Mouse (Mus musculus) frontal cortex, postnatal 10 days (tissue): Measurements from ENCODE around the gene Trp53.

Experiments
- DNase-seq, 2 experiments: peaks; one replicate each; pipeline ENCODE4 v3.0.0; 2022; ENCODE audit warnings: low spot score in 2 of 2, mixed read lengths in 1 of 2

Trp53 gene

DNA sequence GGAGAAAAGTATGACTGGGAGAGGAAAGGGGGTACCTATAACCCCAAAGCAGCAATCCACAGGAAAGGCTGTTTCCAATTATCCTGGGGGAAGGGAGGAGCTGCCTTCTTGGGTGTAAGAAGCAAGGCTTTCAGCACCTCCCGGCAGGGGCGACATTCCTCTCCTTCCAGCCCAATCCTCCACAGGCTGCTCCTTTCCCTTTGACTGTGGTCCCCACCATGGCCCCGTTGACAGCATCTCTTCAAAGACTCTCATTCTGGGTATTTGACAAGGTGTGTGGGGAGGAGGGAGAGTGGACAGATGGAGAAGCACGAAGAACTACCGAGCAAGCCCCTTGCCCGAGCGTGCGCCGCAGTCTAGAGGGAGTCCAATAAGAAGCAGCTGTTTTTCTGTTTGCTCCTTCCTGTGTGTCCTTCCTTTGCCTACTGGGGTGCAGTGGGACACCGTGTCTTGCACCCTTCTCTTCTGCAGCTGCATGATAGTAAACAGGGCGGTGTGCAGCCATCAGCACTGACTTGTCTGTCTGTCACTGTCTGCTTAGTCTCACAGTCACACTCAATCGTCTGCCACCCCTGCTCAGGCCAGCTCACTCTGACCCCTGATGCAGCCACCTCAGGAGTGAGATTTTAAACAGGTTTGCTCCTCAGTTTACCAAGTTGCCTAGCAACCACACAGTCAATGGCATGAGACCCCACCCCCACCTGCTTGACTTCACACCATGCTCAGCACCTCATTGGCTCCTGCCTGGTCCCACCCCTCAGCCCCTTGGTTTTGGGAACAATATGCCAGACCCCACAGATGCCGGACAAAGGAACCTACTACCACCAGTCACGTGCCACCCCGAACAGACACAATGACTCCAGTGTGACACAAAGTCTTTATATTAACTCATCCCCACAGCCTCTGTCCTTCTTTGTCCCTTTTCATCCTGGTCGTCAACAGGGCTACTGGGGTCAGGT lies 19.0 kb upstream of the Trp53 start:
- no peak for DNase-seq

DNA sequence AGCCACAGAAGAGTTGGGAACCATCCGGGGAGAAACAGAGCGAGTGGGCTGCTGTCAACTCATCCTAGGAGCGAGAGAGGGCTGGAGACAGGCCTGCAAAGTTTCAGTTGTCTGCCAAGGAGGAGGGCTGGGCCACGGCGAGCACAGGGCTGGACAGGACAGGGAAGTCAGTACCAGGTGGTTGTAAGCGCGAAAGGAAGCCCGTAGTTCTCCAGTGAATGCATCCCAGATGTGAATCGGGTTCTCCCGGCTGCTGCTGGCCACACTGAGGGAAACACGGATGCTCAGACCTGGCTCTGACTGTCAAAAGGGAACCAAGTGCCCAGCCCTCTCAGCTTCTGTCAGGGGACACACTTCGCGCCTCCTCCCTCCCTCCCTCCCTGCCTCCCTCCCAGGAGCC lies 16.8 kb upstream of the Trp53 start:
- no peak for DNase-seq

DNA sequence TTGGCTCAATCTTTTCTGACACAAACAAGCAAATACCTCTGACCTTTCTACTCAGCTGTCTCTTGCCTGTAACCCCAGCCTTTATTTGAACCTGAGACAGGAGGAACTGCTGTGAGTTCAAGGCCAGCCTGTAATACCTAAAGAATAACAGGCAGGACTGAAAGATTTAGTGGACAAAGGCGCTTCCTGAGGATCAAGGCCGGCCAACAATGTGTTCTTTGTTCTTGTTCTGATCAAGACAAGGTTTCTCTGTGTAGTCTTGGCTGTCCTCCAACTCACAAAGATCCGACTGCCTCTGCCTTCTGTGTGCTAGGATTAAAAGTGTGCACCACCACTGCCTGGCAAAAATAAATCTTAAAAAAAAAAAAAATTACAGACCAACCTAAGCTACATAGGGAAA lies 15.8 kb upstream of the Trp53 start:
- no peak for DNase-seq

DNA sequence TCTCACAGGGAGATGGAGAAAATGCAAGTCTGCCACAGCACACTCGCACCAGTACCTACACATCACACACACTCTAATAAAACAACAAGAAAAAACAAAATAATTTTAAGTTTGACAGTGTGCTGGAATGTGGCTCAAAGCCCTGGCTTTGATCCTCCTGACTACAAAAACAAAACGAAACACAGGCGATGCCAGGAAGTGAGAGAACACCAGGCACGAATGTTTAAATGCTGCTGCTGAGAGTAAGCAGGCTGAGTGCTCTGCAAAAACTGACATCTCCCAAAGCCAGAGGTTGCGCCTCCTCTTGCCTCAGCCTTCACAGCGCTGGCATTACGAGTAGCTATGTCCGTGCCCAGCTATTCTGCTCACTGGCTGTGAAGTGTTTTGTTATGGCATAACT lies 15.0 kb upstream of the Trp53 start:
- no peak for DNase-seq

DNA sequence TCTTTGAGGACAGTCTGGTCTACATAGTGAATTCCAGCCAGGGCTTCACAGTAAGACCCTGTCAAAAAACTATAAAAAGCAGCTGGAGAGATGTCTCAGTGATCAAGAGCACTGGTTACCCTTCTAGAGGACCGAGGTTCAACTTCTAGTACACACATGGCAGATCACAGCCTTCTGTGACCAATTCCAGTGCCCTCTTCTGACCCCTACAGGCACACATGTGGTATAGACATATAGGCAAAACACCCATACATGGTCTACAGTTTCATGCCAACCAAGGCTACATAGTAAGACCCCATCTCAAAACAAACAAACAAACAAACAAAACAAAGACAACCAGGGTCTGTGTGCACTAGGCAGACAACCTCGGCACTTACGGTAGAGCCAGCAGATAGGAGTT lies 4.9 kb upstream of the Trp53 start:
- DNase-seq = no peak

DNA sequence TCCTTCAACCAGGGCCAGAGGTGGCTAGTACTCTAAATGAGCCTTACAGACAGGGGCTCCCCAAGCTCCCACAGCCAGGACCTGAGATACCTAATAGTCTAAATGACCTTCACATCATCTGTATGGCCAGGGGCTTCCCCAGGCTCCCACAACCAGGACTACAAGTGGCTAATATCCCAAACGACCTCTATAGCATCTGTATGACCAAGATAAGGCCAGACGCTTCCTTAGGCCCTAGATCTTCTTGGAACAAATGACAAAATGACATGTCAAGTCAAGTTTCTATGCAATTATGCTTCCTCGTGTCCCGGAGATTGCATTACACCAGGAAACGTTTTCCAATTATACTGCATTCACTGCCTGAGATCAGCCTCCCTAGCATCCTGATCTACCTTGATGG lies 3.9 kb upstream of the Trp53 start:
- DNase-seq = no peak

DNA sequence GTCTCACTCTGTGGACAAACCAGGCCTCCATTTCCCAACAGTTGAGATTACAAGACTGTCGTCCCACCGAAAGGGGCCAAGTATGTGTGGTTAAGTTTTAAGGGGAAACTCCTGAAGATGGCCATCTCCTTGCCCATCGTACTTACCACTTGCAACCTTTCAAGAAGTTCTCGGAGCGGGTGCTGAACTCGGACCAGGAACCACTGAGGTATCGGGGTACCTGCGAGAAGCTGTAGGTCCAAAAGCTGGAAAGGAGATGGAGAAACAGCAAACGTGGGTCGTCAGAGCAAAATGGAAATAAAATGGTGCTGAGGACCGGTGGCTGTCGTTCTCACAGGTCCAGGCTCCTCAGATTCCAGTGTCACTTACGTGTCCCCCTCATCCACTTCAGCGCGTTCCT lies 1.9 kb upstream of the Trp53 start:
- no peak for DNase-seq

DNA sequence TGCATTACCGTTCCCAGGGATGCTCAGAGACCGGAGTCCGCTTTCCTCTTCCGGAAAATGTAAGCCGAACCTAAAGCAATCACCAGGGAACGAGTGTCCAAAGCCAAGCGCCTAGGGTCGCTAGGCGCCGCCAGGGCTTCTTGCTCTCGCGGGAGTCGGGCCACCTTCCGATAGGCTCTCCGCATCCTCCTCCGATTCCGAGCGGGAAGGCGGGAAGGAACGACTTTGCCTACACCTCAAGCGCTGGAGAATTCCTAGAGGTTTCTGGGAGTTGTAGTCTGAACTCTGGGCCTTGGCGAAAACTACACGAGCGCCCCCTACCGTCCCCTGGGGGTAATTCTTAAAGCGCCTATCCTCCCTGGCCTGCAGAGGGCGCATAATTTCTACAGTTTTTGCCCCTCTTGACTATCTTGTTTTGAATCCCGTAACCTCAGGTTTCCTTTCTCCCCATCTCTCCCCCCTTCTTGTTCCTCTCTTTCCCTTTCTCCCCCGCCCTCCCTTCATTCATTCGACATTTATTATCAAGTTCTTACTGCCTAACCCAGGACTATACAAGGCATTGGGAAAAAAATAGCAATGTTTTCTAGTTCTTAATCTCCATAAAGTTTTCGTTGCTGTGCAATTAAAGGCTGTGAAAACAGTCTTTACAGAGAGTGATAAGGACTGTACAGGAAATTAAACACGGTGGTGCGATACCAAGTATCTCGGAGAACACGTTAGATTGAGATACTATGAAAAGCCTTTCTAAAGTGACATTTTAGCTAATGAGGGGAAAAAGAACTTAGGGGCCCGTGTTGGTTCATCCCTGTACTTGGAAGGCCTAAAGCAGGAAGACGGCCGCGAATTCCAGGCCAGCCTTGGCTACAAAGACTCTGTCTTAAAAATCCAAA lies 786 bp upstream of the Trp53 start:
- peak; percentile 95 for DNase-seq

DNA sequence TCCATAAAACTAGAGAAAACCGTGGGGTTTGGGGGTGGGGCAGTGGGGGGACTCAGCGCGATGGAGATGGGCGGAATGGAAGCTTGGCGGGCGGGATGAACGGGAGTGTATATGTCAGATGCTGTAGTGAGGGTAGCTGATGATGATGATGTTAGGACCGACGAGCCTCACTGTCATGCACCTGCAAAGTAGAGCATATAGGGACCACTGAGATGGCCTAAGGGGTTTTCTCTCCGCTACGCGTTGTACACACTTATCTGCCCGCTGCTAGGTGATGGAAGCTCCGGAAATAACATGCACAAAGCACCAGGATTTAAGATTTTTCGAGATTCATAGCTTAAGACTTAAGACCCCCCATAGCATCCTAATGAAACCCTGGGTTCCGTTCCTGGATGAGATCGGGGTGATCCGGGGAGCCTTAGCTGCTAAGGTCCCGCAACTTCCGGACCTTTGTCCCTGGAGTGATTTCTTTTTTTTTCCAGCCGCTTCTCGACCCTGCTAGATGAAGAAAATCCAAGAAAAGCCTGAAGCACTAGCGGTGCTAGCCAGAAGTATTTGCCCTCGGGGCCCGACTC lies 500 bp downstream of the Trp53 start:
- no peak for DNase-seq

DNA sequence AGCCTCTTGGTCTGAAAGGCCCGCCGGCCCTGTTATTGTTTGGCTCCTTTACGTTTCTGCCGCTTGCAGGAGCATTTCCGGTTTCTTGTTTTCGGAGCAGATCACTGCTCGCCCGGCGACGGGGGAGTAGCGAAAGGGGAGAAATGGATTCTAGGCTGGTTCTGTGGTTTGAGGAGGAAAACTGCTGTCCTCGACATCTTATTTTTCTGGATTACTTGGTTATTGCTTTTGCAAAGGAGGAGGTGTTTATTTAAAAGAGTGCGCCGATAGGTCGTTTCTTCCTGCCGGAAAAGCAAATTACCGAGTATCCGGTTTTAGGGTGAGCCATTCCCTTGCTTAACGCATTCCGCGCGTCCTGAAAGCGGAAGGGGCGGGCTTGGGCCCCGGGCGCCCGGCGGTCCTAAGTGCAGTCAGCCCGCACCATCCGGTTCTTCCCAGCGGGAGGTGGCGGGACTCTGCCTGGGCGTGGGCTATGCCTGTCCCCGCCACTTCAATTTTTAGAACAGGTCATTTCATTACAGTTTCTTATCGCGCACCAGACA lies 1.1 kb downstream of the Trp53 start:
- DNase-seq = peak; percentile 87

DNA sequence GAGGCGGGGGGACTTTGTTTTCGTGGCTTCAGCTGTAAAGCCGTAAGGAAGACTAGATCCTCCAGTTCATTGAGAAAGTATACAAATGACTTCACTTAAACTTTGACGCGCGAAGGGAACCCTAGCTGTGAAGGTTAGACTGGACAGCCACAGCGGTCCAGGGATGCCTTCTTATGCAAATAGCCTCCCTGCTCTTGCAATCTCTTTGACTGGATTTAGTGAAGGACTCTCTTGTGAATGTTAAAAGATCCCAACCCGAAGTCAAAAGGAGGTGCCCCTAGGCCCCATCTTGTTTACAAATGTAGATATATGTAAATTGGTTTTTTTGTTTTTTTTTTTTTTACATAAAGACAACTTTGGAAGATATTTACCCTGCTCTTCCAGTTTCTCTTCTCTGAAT lies 1.7 kb downstream of the Trp53 start:
- no peak for DNase-seq

DNA sequence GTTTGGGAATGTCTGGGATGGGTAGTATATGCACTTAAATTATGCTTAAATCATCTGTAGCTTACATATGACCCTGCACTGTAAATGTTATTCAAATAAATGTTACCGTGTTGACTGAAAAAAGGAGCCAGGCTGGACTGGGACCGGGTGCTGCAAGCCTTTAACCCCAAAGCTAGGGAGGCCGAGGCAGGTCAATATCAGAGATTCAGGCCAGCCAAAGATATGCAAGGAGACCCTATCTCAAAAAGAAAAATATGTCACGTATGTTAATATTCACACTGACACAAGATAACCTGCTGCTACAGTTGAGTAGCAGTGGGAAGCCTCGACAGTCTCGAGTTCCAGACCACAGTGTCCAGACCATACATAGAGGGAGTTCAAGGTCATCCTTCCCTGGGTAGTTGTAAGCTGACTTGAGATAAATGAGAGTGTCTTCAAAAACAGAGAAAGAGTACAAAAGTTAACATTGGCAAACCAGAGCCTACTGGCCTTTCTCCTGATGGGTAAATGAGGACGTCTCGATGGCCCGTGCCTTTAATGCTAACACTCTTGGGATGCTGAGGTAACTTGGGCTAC lies 2.2 kb downstream of the Trp53 start:
- no peak for DNase-seq

DNA sequence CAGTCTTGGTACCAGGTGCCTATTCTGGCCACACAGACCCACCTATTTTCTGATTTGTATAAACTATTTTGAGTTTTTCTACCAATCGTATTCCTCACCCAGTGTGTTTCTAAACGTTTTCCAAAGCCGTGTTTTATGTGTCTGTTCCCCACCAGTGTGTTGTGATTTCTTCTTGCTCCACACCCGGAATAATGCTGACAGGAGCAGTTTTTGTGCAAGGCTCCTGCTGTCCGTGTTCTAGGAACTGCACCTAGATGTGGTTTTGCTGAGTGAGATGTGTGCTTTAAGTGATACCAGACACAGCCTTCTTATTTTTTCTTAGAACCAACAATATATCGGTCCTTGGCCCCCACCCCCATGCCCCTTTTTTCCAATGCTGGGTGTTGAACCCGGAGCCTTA lies 3.8 kb downstream of the Trp53 start:
- no peak for DNase-seq

DNA sequence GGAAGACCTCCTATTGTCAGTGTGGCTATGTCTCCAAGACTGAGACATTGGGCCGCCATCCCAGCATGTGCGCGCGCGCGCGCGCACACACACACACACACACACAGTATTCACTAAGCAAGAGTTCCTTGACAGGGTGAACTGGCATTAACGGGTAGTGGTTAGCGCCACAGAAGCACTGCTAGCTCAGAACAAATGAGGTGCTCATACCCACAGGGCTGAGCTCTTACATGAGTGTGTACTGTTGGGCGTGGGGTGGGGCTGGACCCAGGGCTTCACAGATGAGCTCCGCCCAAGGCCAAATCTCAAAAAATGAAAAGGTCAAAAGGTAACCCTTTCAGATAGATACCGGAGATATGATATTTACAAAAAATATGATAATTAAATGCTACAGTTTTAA lies 4.8 kb downstream of the Trp53 start:
- DNase-seq = no peak

DNA sequence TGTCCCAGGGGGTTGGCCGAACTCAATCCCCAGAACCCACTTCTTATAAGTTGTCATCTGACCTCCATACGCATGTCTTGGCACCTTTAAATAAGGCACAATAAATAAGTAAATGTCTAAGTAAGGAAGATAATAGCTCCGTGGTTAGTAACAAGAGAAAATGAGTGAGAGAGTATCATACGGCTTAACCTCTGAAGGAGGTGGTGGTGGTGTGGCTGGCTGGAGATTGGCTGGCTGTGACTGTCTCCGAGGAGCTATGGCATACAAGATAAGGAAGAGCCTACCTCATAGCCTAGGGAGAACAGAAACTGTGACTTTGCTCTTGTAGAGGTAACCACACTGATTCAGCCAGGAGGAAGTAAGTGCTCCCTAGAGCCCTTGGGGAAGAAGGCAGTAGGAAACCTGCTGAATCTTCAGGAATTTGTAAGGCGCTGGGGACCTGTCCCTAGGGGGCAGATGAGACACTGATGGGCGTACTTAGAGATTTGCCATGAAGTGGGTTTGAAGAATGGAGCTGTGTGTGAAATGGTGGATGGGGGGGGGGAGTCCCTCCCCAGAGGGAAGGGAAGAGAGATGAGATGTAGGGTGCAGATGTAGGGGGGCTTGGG lies 5.7 kb downstream of the Trp53 start:
- DNase-seq = no peak

DNA sequence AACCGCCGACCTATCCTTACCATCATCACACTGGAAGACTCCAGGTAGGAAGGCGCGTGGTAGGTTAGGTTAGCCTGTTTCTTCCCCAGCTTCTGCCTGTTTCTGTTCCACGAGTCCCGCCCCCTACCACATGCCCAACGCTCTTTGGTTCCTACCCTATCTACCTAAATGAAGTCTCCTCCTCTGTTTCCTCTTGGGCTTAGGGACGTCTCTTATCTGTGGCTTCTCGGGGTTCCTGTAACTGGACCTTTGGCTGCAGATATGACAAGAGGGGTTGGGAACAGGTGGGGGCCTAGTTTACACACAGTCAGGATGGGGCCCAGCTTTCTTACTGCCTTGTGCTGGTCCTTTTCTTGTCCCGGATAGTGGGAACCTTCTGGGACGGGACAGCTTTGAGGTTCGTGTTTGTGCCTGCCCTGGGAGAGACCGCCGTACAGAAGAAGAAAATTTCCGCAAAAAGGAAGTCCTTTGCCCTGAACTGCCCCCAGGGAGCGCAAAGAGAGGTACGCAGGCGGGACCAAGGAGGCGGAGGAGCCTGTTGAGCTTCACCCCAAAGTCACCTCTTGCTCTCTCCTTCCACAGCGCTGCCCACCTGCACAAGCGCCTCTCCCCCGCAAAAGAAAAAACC lies 9.2 kb downstream of the Trp53 start:
- DNase-seq = no peak

DNA sequence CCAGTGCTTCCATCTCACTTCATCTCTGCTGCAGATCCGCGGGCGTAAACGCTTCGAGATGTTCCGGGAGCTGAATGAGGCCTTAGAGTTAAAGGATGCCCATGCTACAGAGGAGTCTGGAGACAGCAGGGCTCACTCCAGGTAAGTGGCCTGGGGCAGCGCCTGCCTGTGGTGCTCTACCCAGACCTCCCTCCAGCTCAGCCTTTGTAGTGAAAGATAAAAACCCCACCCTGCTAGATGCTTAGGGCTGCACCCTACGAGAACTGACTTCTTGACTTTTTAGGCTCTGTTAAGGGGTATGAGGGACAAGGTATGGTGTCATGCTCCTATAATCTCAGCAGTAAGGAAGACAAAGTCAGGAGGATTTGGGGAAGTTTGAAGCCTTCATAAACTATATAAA lies 10.5 kb downstream of the Trp53 start:
- no peak for DNase-seq

DNA sequence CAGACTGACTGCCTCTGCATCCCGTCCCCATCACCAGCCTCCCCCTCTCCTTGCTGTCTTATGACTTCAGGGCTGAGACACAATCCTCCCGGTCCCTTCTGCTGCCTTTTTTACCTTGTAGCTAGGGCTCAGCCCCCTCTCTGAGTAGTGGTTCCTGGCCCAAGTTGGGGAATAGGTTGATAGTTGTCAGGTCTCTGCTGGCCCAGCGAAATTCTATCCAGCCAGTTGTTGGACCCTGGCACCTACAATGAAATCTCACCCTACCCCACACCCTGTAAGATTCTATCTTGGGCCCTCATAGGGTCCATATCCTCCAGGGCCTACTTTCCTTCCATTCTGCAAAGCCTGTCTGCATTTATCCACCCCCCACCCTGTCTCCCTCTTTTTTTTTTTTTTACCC lies 11.3 kb downstream of the Trp53 start:
- DNase-seq = no peak

DNA sequence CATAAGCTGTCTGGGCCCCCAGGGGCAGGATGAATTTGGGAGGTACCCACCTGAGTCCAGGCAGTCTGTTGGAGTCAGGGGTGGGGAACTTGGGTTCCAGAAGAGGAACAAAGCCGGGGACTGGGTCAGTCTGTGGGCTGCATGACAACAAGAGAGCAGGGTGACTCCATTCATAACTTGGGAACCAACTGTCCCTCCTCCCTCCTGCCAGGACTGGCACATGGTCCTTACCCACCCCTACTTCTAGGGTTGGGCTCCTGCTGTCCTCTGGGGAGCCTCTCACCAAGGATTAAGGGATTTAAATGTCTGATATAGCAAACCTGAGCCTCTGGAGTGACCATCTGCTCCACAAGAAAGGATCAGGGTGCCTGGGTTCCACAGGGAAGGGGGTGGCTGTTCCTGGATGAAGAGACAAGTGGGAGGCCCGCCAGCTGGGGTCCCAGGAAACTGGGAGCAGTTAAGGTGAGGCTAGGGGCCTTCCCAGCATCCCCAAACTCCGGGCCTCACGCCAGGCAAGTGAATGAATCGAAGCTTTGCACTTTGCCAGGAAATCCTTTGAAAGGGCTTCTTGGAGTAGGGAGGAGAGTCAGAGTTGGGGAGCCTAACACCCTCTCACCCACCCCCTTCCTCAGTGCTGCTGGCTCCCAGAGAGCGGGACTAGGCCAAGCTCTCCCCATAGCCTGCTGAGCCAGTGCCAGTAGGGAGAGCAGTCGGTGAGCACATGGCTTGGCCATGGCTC lies 11.9 kb downstream of the Trp53 start:
- peak; percentile 74 to 76 for DNase-seq

DNA sequence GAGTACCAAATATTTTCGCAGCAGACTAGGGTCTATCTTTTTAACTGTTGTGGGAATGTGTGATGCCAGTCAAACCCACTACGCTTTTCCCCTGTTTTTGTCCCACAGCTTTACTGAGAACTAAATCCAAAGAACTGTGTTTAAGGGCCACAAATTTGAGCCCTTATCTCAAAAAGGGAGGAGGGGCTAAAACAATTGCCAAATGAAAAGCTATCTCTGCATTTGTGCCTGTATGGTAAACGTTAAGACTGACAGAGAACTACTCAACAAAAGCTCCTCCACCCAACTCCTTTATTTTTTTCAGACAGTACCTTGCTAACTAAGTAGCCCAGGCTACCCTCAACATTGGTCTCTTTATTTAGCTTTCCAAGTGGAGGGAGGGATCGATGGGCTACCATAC lies 12.6 kb downstream of the Trp53 start:
- no peak for DNase-seq
